Mouse (Mus musculus) kidney, postnatal 0 days (tissue): ENCODE measurements around the gene Gm20388. TPM values are rescaled to one million over a fixed set of nuclear protein-coding genes. Genes with fewer than 3 reads are reported as not detected.

Experiments
- ATAC-seq: fragments of 200-750 bp; cut with Nextera tagmentation; replicated peaks from 2 replicates; pipeline ENCODE4 v1.8.0; 2017; ENCODE audit warnings: low read depth, moderate number of reproducible peaks, moderate TSS enrichment, moderate library complexity; ENCODE audit not compliant: low FRiP score
- DNase-seq: peaks from one replicate; pipeline ENCODE4 v3.0.0-alpha.2; 2016; ENCODE audit warnings: low spot score
- H3K27ac ChIP-seq: fragments of 300-500 bp; sonication (generic); 2 replicates; pipeline ENCODE4 v1.5.1; 2014; ENCODE audit warnings: mild to moderate bottlenecking
- H3K27me3 ChIP-seq: fragments of 300-500 bp; sonication (generic); 2 replicates; pipeline ENCODE4 v1.6.1; 2014; ENCODE audit warnings: low read length, mixed read lengths; ENCODE audit not compliant: insufficient read depth
- H3K36me3 ChIP-seq: fragments of 300-500 bp; sonication (generic); 2 replicates; pipeline ENCODE4 v1.6.1; 2014; ENCODE audit warnings: low read length, mixed read lengths; ENCODE audit not compliant: insufficient read depth
- H3K4me1 ChIP-seq: fragments of 300-500 bp; sonication (generic); replicated peaks from 2 replicates; pipeline ENCODE4 v1.6.1; 2014; ENCODE audit warnings: antibody characterized with exemption, low read length, mixed read lengths; ENCODE audit not compliant: insufficient read depth
- H3K4me2 ChIP-seq: fragments of 300-500 bp; sonication (generic); 2 replicates; pipeline ENCODE4 v1.6.1; 2014; ENCODE audit warnings: mild to moderate bottlenecking, low read length, moderate library complexity, mixed read lengths
- H3K4me3 ChIP-seq: fragments of 300-500 bp; sonication (generic); replicated peaks from 2 replicates; pipeline ENCODE4 v1.5.1; 2014; ENCODE audit warnings: low read depth, low read length
- H3K9ac ChIP-seq: fragments of 300-500 bp; sonication (generic); 2 replicates; pipeline ENCODE4 v1.6.1; 2014; ENCODE audit warnings: low read depth, low read length
- H3K9me3 ChIP-seq: fragments of 300-500 bp; sonication (generic); replicated peaks from 2 replicates; pipeline ENCODE4 v1.6.1; 2016; ENCODE audit warnings: low read length, inconsistent platforms, mixed read lengths
- CTCF ChIP-seq: IDR thresholded peaks from 2 replicates; pipeline ENCODE4 v1.5.1; 2016; ENCODE audit warnings: antibody characterized with exemption, low read depth, mild to moderate bottlenecking, moderate library complexity
- WGBS: fragments of 180-500 bp; shearing (Covaris S2); extraction: QIAGEN DNeasy Blood & Tissue Kit; methylation state at CpG from one replicate; pipeline ENCODE4 v1.1.7; 2014; 5-methylcytosine and 5-hydroxymethylcytosine counted together
- polyA plus RNA-seq: library from polyadenylated mRNA; unstranded; fragments of >200 nt; fragmentation: Nextera tagmentation; extraction: Ambion mirVana; gene quantifications from 2 replicates; pipeline ENCODE4 v1.2.1, GENCODE M21; 2015

Gm20388 gene
- polyA plus RNA-seq, 1 experiment from 2014 or later = not detected

- no peak for DNase-seq
- Histone ChIP-seq H3K27me3 (no peaks in the 10 kb centered on the region), H3K4me1 (peaks cover 39% of the 10 kb centered on the region), H3K9me3 (no peaks in the 10 kb centered on the region), H3K27ac (peak overlapping the region; percentile 85), H3K4me3 (no peak overlapping the region), H3K36me3 (no peaks in the 10 kb centered on the region), H3K4me2 (no peak overlapping the region), H3K9ac (no peak overlapping the region)
- ATAC-seq = no peak
- no peak for TF ChIP-seq CTCF
- WGBS = 36% methylated on average over 12 of the region's 12 CpGs
Observed at GRCm38 (mm10) chr8:121896476-121897145, 1986.0 kb downstream of the Gm20388 start.

- H3K9me3 ChIP-seq = no peaks in the 10 kb centered on the region
- DNase-seq (no peak), ATAC-seq (no peak)
- WGBS = 53% methylated on average over 9 of the region's 9 CpGs
- no peak overlapping the region for H3K4me2 ChIP-seq
- no peak overlapping the region for H3K4me3 ChIP-seq
- peak overlapping the region; percentile 85 for H3K27ac ChIP-seq
- H3K4me1 ChIP-seq = peaks cover 40% of the 10 kb centered on the region
- no peak for TF ChIP-seq CTCF
- H3K27me3 ChIP-seq = no peaks in the 10 kb centered on the region
- H3K36me3 ChIP-seq = no peaks in the 10 kb centered on the region
- H3K9ac ChIP-seq = no peak overlapping the region
Observed at GRCm38 (mm10) chr8:121897205-121897604, 1986.6 kb downstream of the Gm20388 start.

GRCm38 (mm10) chr8:121897871-121898381, 1987.3 kb downstream of the Gm20388 start:
- peak overlapping the region; percentile 10 for H3K4me2 ChIP-seq
- no peak overlapping the region for H3K9ac ChIP-seq
- WGBS = 9% methylated on average over 7 of the region's 7 CpGs
- no peak for TF ChIP-seq CTCF
- H3K36me3 ChIP-seq = no peaks in the 10 kb centered on the region
- no peak overlapping the region for H3K4me3 ChIP-seq
- H3K27me3 ChIP-seq = no peaks in the 10 kb centered on the region
- H3K9me3 ChIP-seq = no peaks in the 10 kb centered on the region
- DNase-seq = peak; percentile 71
- ATAC-seq = peak; percentile 8; the same call in 1 of the 2 replicates
- H3K27ac ChIP-seq = peak overlapping the region; percentile 85
- peaks cover 40% of the 10 kb centered on the region for H3K4me1 ChIP-seq

GRCm38 (mm10) chr8:121898401-121898931, 1987.8 kb downstream of the Gm20388 start:
- Histone ChIP-seq H3K4me1 (peaks cover 40% of the 10 kb centered on the region), H3K27ac (peak overlapping the region; percentile 85), H3K9me3 (no peaks in the 10 kb centered on the region), H3K4me2 (peak overlapping the region; percentile 10), H3K36me3 (no peaks in the 10 kb centered on the region), H3K27me3 (no peaks in the 10 kb centered on the region), H3K4me3 (no peak overlapping the region), H3K9ac (peak overlapping the region; percentile 46; the same call in 1 of the 2 replicates)
- DNase-seq (peak; percentile 82), ATAC-seq (peak; percentile 73)
- WGBS = 13% methylated on average over 4 of the region's 4 CpGs
- peak; percentile 30; the same call in 1 of the 2 replicates for TF ChIP-seq CTCF

GRCm38 (mm10) chr8:121899180-121900044, 1988.8 kb downstream of the Gm20388 start:
- H3K4me3 ChIP-seq = no peak overlapping the region
- no peaks in the 10 kb centered on the region for H3K36me3 ChIP-seq
- H3K9me3 ChIP-seq = no peaks in the 10 kb centered on the region
- WGBS = 83% methylated on average over 18 of the region's 18 CpGs
- no peak overlapping the region for H3K9ac ChIP-seq
- ATAC-seq = no peak
- peak overlapping the region; percentile 85; the same call in 1 of the 2 replicates for H3K27ac ChIP-seq
- no peak overlapping the region for H3K4me2 ChIP-seq
- DNase-seq = no peak
- no peak for TF ChIP-seq CTCF
- peaks cover 36% of the 10 kb centered on the region for H3K4me1 ChIP-seq
- no peaks in the 10 kb centered on the region for H3K27me3 ChIP-seq

- ATAC-seq (0 out of 2 replicates have a peak, but pooled peaks have one; percentile 22), DNase-seq (peak; percentile 63)
- no peaks in the 10 kb centered on the region for H3K36me3 ChIP-seq
- peaks cover 45% of the 10 kb centered on the region for H3K4me1 ChIP-seq
- no peak overlapping the region for H3K9ac ChIP-seq
- no peaks in the 10 kb centered on the region for H3K27me3 ChIP-seq
- no peaks in the 10 kb centered on the region for H3K9me3 ChIP-seq
- H3K4me2 ChIP-seq = no peak overlapping the region
- peak overlapping the region; percentile 62 for H3K27ac ChIP-seq
- WGBS = 25% methylated on average over 8 of the region's 8 CpGs
- TF ChIP-seq CTCF = no peak
- no peak overlapping the region for H3K4me3 ChIP-seq
Observed at GRCm38 (mm10) chr8:121901498-121902236, 1991.0 kb downstream of the Gm20388 start.
